In the genomic region with DNA sequence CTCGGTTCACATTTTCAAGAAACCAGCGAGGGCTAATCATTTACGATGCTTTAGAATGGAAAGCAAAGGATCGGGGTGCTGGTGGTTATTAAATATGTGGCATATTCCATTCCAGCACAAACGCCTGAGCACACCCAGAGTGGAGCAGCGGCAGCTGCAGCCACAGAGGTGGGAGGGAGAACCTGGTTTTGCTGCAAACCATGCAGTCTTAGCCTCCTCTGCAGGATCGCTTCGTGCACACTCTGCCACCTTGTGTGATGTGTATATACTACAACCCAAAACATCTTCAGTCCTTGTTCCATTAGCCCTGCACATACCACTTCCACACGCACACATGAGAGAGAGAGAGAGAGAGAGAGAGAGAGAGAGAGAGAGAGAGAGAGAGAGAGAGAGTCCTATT, we compare ENCODE assay signal across 9 mouse cellular contexts.
DNase-seq lines count a peak whose midpoint lies in the region; ATAC-seq and TF ChIP-seq lines count a peak whose summit lies in the region.
"Had no signal": no experiment of that assay in that cellular context is flagged by ENCODE, and none has a peak within 500 bp of the region (broad histone marks: within the 10 kb centered on the region; RNA-seq: fewer than 3 reads in every experiment).

No protein-coding gene starts in this region.

- intact Hi-C loops in heart, postnatal 14 days (cut with DNase I): loop anchor here (10.0 kb wide), 2 partner anchors 183 to 187 kb away; no protein-coding TSS in a partner anchor
- intact Hi-C loops in left cerebral cortex, adult 2 months (cut with DNase I): loop anchor here (10.0 kb wide), 1 partner anchor 217 kb away; no protein-coding TSS in a partner anchor

- WGBS in hindbrain, embryonic 11.5 days: 70% methylated on average over 9 of the region's 9 CpGs
- WGBS in hindbrain, embryonic 10.5 days: 71% methylated on average over 9 of the region's 9 CpGs
- WGBS in neural tube, embryonic 14.5 days: 38% methylated on average over 9 of the region's 9 CpGs

- H3K36me3 ChIP-seq in hindbrain, embryonic 11.5 days (ENCODE audit: control insufficient read depth, insufficient read depth, low read length): no peaks in the 10 kb centered on the region
- H3K36me3 ChIP-seq in hindbrain, embryonic 10.5 days: no peaks in the 10 kb centered on the region
- no peaks in the 10 kb centered on the region for H3K36me3 ChIP-seq in neural tube, embryonic 14.5 days (ENCODE audit: control insufficient read depth, insufficient read depth, low read length)
- H3K36me3 ChIP-seq: liver, embryonic 13.5 days had no signal

- peak; percentile 49 for TF ChIP-seq CTCF in left cerebral cortex, adult 2 months (IDR thresholded peaks at IDR 0.05)

- H3K27ac ChIP-seq in hindbrain, embryonic 11.5 days (ENCODE audit: low read depth, low read length): no peak overlapping the region
- no peak overlapping the region for H3K27ac ChIP-seq in hindbrain, embryonic 10.5 days
- H3K27ac ChIP-seq in left cerebral cortex, adult 2 months: no peak overlapping the region
- no peak overlapping the region for H3K27ac ChIP-seq in neural tube, embryonic 14.5 days (ENCODE audit: low read depth, low read length)
- H3K27ac ChIP-seq: liver, embryonic 13.5 days had no signal

- no peaks in the 10 kb centered on the region for H3K4me1 ChIP-seq in hindbrain, embryonic 11.5 days (replicated peaks; ENCODE audit: control insufficient read depth, insufficient read depth, low read length)
- peaks cover 9% of the 10 kb centered on the region for H3K4me1 ChIP-seq in hindbrain, embryonic 10.5 days (replicated peaks)
- H3K4me1 ChIP-seq in neural tube, embryonic 14.5 days (ENCODE audit: control insufficient read depth, insufficient read depth, low read length): peaks cover 9% of the 10 kb centered on the region; the same call in 1 of the 2 replicates
- H3K4me1 ChIP-seq: liver, embryonic 13.5 days had no signal

- H3K27me3 ChIP-seq in hindbrain, embryonic 11.5 days (ENCODE audit: control insufficient read depth, insufficient read depth, low read length): no peaks in the 10 kb centered on the region
- no peaks in the 10 kb centered on the region for H3K27me3 ChIP-seq in hindbrain, embryonic 10.5 days (ENCODE audit: insufficient read depth, poor library complexity, severe bottlenecking)
- H3K27me3 ChIP-seq in neural tube, embryonic 14.5 days (ENCODE audit: control insufficient read depth, insufficient read depth, low read length): no peaks in the 10 kb centered on the region
- H3K27me3 ChIP-seq: liver, embryonic 13.5 days had no signal

- peak; percentile 40 for DNase-seq in hindbrain, embryonic 11.5 days (ENCODE audit: low spot score)
- no peak for DNase-seq in hindbrain, embryonic 10.5 days (ENCODE audit: low spot score)
- peak; percentile 88 for DNase-seq in brain, adult 2 months (ENCODE audit: low read depth, low spot score)
- peak; percentile 5 for DNase-seq in fibroblast of lung, adult 2 months (ENCODE audit: low read depth)
- DNase-seq in heart, postnatal 14 days: peak; percentile 13 to 40
- peak; percentile 47 to 53 for DNase-seq in left cerebral cortex, adult 2 months (ENCODE audit: extremely low spot score in 1 of 2, low spot score in 2 of 2)
- DNase-seq in natural killer cell, adult 2 months (ENCODE audit: low spot score in 2 of 2): no peak
- DNase-seq: liver, embryonic 13.5 days had no signal

- no peak overlapping the region for H3K4me3 ChIP-seq in hindbrain, embryonic 11.5 days (ENCODE audit: low read depth, low read length)
- no peak overlapping the region for H3K4me3 ChIP-seq in hindbrain, embryonic 10.5 days
- peak overlapping the region; percentile 7; the same call in 1 of the 2 replicates for H3K4me3 ChIP-seq in left cerebral cortex, adult 2 months
- no peak overlapping the region for H3K4me3 ChIP-seq in neural tube, embryonic 14.5 days (ENCODE audit: low read depth, low read length)
- H3K4me3 ChIP-seq: liver, embryonic 13.5 days had no signal

- ATAC-seq in hindbrain, embryonic 11.5 days (ENCODE audit: low FRiP score): peak; percentile 79
- ATAC-seq in neural tube, embryonic 14.5 days (ENCODE audit: low read depth): peak; percentile 94

- H3K9me3 ChIP-seq in hindbrain, embryonic 11.5 days (ENCODE audit: control insufficient read depth, low read length): no peaks in the 10 kb centered on the region
- H3K9me3 ChIP-seq in hindbrain, embryonic 10.5 days: no peaks in the 10 kb centered on the region
- H3K9me3 ChIP-seq in neural tube, embryonic 14.5 days (ENCODE audit: control insufficient read depth, low read length): no peaks in the 10 kb centered on the region
- H3K9me3 ChIP-seq: liver, embryonic 13.5 days had no signal

- no peak overlapping the region for H3K4me2 ChIP-seq in hindbrain, embryonic 11.5 days (replicated peaks; ENCODE audit: low read depth, low read length)
- H3K4me2 ChIP-seq in neural tube, embryonic 14.5 days (ENCODE audit: low read depth, low read length): no peak overlapping the region
- H3K4me2 ChIP-seq: liver, embryonic 13.5 days had no signal

- H3K9ac ChIP-seq in hindbrain, embryonic 11.5 days (ENCODE audit: low read depth, low read length): no peak overlapping the region
- no peak overlapping the region for H3K9ac ChIP-seq in neural tube, embryonic 14.5 days (replicated peaks; ENCODE audit: low read depth, low read length)
- H3K9ac ChIP-seq: liver, embryonic 13.5 days had no signal

Comparison
In these comparisons a context has a peak if more than half of its experiments do, and no peak if none do; other contexts are left out.
1. DNase-seq: peak in hindbrain, embryonic 11.5 days (single experiment), brain, adult 2 months (single experiment), fibroblast of lung, adult 2 months (single experiment), heart, postnatal 14 days (2 of 2) and left cerebral cortex, adult 2 months (2 of 2); none in hindbrain, embryonic 10.5 days (single experiment) and natural killer cell, adult 2 months (0 of 2).